Mouse (Mus musculus) intestine, postnatal 0 days (tissue): ENCODE results near the gene Greb1. TPM values are rescaled to one million over a fixed set of nuclear protein-coding genes. Genes with fewer than 3 reads are reported as not detected.

Experiments used
- ATAC-seq: fragments of 200-750 bp; cut with Nextera tagmentation; 2 replicates; pipeline ENCODE4 v1.8.0; 2017; ENCODE audit warnings: mild to moderate bottlenecking, moderate TSS enrichment, moderate library complexity
- H3K27ac ChIP-seq: fragments of 300-500 bp; sonication (generic); 2 replicates; pipeline ENCODE4 v1.5.1; 2014; ENCODE audit warnings: mild to moderate bottlenecking, low read depth, low read length, moderate library complexity
- H3K27me3 ChIP-seq: fragments of 300-500 bp; sonication (generic); replicated peaks from 2 replicates; pipeline ENCODE4 v1.6.1; 2014; ENCODE audit warnings: low read length, mixed read lengths; ENCODE audit not compliant: control insufficient read depth, insufficient read depth
- H3K36me3 ChIP-seq: fragments of 300-500 bp; sonication (generic); 2 replicates; pipeline ENCODE4 v1.6.1; 2014; ENCODE audit warnings: mild to moderate bottlenecking, moderate library complexity; ENCODE audit not compliant: control insufficient read depth, insufficient read depth
- H3K4me1 ChIP-seq: fragments of 300-500 bp; sonication (generic); replicated peaks from 2 replicates; pipeline ENCODE4 v1.6.1; 2014; ENCODE audit warnings: antibody characterized with exemption, low read length, mixed read lengths; ENCODE audit not compliant: control insufficient read depth, insufficient read depth
- H3K4me2 ChIP-seq: fragments of 300-500 bp; sonication (generic); replicated peaks from 2 replicates; pipeline ENCODE4 v1.6.1; 2014; ENCODE audit warnings: low read depth, mild to moderate bottlenecking, moderate library complexity
- H3K4me3 ChIP-seq: fragments of 300-500 bp; sonication (generic); 2 replicates; pipeline ENCODE4 v1.5.1; 2014; ENCODE audit warnings: low read depth, low read length
- H3K9ac ChIP-seq: fragments of 300-500 bp; sonication (generic); 2 replicates; pipeline ENCODE4 v1.6.1; 2014; ENCODE audit warnings: mild to moderate bottlenecking, low read depth, low read length
- H3K9me3 ChIP-seq: fragments of 300-500 bp; sonication (generic); 2 replicates; pipeline ENCODE4 v1.6.1; 2016; ENCODE audit warnings: mixed run types; ENCODE audit not compliant: control insufficient read depth
- CTCF ChIP-seq: sonication (generic); IDR thresholded peaks from 2 replicates; pipeline ENCODE4 v1.5.1; 2016; ENCODE audit warnings: low read depth, mild to moderate bottlenecking, control low read depth, antibody characterized with exemption, moderate library complexity
- WGBS: fragments of 180-500 bp; shearing (Covaris S2); extraction: QIAGEN DNeasy Blood & Tissue Kit; methylation state at CpG from one replicate; pipeline ENCODE4 v1.1.7; 2014; 5-methylcytosine and 5-hydroxymethylcytosine counted together
- polyA plus RNA-seq: library from polyadenylated mRNA; unstranded; fragments of >200 nt; fragmentation: Nextera tagmentation; extraction: Ambion mirVana; gene quantifications from 2 replicates; pipeline ENCODE4 v1.2.1, GENCODE M21; 2015

Gene Greb1
- polyA plus RNA-seq, 1 experiment from 2014 or later: 3.4 TPM

DNA sequence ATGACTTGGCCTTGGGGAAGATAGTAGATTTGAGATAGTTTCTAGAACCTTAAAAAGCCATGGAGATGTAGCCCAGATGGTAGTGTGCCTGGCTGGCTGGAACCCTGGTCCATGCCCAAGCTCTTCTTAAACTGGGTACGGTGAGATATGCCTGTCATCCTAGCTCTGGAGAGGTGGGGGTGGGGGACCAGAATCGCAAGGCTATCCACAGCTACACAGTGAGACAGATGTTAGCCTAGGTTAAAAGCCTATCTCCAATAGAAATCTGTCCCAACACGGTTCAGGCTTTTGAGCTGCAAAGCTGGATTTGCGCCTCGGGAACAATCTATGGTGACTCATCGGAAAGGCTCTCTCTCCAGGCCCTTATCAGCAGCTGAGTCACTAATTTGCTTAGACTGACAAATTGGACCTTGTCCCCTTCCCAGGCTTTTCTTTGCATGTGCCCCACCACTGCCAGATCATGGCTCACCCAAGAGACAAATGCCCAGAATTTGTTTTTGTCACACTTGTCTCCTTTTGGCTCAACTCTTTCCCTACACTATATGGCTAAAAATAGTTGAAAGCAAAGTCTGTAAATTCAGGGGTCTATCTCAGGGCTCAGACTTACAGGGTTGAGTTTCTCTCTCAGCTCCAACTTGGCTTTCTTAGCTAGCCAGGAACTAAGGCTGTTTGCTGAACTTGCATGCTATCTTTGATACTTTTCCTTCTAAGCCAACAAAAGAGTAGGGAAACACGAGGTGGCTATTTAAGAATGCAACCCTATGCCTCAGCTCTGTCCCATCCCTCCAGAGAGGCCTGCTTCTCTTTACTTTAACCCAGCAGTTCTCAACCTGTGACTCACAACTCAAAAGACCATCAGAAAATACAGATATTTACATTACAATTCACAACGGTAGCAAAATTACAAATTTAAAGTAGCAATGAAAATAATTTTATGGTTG is 40.4 kb upstream of the Greb1 start:
- no peaks in the 10 kb centered on the region for H3K36me3 ChIP-seq
- no peak for TF ChIP-seq CTCF
- ATAC-seq: peak; percentile 94
- no peaks in the 10 kb centered on the region for H3K27me3 ChIP-seq
- H3K9ac ChIP-seq: no peak overlapping the region
- peak overlapping the region; percentile 71 for H3K27ac ChIP-seq
- 26% methylated on average over 8 of the region's 8 CpGs for WGBS
- 0 out of 2 replicates have a peak, but pooled peaks cover 3% of the 10 kb centered on the region for H3K4me1 ChIP-seq
- H3K4me2 ChIP-seq: no peak overlapping the region
- H3K4me3 ChIP-seq: no peak overlapping the region
- 0 out of 2 replicates have a peak, but pooled peaks cover 3% of the 10 kb centered on the region for H3K9me3 ChIP-seq

DNA sequence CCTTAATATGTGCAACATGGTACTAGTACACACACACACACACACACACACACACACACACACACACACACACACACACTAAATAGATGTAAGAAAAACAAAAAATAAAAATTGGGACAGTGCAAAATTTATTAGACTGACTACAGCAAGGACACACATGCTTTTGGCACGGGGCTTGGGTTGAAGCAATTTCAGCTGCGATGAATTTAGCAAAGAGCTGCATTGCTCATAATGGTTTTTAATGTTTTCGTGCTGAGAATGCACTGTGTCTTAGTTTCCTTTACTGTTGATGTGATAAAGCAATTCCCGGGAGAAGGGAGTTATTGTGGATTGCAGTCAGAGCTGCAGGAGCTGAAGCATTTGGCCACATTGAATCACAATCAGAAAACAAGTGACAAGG is 37.1 kb upstream of the Greb1 start:
- TF ChIP-seq CTCF: no peak
- ATAC-seq: no peak
- H3K4me2 ChIP-seq: no peak overlapping the region
- H3K36me3 ChIP-seq: no peaks in the 10 kb centered on the region
- WGBS: 86% methylated on average over 4 of the region's 4 CpGs
- 0 out of 2 replicates have a peak, but pooled peaks cover 3% of the 10 kb centered on the region for H3K9me3 ChIP-seq
- no peak overlapping the region for H3K27ac ChIP-seq
- no peak overlapping the region for H3K4me3 ChIP-seq
- 0 out of 2 replicates have a peak, but pooled peaks cover 3% of the 10 kb centered on the region for H3K4me1 ChIP-seq
- no peaks in the 10 kb centered on the region for H3K27me3 ChIP-seq
- no peak overlapping the region for H3K9ac ChIP-seq

DNA sequence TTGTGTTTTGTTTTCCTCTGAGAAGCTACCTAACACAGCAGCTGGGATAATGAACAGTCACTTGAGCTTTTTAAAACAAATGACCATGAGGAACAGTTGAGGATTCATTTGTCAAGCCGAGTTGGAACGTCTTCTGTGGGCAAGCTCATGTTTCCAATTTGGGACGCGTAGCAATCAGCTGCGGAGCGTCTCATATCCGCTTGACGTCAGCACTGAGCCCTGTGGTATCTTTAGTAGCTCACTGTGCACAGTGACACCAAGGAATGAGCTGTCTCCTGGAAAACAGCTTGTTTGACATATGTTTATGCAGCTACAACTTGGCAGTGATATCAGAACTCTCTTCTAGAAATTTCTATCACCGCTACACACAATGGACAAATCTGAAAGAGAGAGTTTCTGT is 35.5 kb upstream of the Greb1 start:
- no peaks in the 10 kb centered on the region for H3K27me3 ChIP-seq
- peak; percentile 36 for TF ChIP-seq CTCF
- no peak overlapping the region for H3K9ac ChIP-seq
- H3K4me1 ChIP-seq: no peaks in the 10 kb centered on the region
- 0 out of 2 replicates have a peak, but pooled peaks cover 3% of the 10 kb centered on the region for H3K9me3 ChIP-seq
- no peaks in the 10 kb centered on the region for H3K36me3 ChIP-seq
- no peak for ATAC-seq
- no peak overlapping the region for H3K4me3 ChIP-seq
- H3K4me2 ChIP-seq: no peak overlapping the region
- no peak overlapping the region for H3K27ac ChIP-seq
- 67% methylated on average over 9 of the region's 9 CpGs for WGBS

DNA sequence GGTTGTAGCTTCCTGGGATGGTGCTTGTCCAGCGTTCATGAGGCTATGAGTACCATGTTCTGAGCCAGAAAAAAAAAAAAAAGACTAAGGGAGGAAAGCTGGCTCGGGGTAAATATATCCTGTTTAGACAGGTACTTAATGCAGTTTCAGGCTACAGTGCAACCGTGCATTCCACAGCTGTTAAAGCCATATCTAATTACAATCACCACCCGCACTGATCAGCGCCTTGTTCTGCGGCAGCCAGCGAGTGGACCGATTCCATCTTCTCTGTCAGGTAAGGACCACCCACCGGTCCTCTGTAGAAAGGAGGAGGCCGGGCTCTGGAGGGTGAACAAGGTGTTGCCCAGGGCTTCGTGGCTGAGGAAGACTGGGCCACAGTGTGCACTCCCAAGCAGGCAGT is 34.0 kb upstream of the Greb1 start:
- H3K4me1 ChIP-seq: no peaks in the 10 kb centered on the region
- H3K4me3 ChIP-seq: no peak overlapping the region
- H3K9me3 ChIP-seq: 0 out of 2 replicates have a peak, but pooled peaks cover 3% of the 10 kb centered on the region
- no peak for TF ChIP-seq CTCF
- no peak for ATAC-seq
- H3K36me3 ChIP-seq: no peaks in the 10 kb centered on the region
- no peaks in the 10 kb centered on the region for H3K27me3 ChIP-seq
- 65% methylated on average over 11 of the region's 11 CpGs for WGBS
- H3K4me2 ChIP-seq: no peak overlapping the region
- H3K9ac ChIP-seq: no peak overlapping the region
- no peak overlapping the region for H3K27ac ChIP-seq

DNA sequence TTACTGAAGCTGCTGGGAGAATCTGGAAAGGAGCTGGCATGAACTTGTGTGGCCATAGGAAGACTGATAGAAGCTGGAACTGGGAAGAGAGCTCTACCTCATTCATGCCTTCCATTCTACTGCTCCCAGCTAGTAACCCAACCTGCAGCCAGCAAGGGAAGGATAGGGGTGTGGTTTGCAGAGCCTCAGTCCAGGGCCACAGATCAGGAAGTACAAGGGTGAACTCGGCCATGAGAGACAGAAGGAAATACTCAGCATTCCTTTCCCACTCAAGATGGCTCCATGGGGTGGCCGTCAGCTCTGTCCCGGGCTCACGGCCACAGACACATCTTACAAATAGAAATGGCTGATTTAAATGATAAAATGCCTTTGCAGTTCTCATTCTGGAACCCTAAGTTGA is 30.4 kb upstream of the Greb1 start:
- Histone ChIP-seq H3K36me3 (0 out of 2 replicates have a peak, but pooled peaks cover 4% of the 10 kb centered on the region), H3K4me1 (no peaks in the 10 kb centered on the region), H3K9me3 (no peaks in the 10 kb centered on the region), H3K27ac (no peak overlapping the region), H3K4me2 (no peak overlapping the region), H3K4me3 (no peak overlapping the region), H3K27me3 (no peaks in the 10 kb centered on the region), H3K9ac (no peak overlapping the region)
- no peak for TF ChIP-seq CTCF
- ATAC-seq: peak; percentile 46; the same call in 1 of the 2 replicates
- 46% methylated on average over 4 of the region's 4 CpGs for WGBS

DNA sequence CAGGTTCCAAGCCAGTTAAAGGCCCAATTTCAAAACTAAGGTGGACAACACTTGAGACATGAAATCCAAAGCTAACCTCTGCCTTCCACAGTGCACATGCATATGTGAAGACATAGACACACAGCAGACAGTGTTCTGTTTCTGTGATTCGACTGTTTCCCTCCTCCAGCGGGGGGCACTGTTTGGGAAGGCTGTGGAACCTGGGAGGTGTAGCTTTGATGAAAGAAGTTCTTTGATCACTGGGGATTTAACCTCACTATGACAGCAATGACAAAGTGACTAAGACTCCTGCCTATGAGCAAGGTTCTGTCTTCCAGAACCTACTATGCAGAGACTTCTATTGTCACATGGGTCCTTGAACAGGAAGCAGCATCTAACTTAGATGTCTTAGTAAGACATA is 29.1 kb upstream of the Greb1 start:
- no peak overlapping the region for H3K4me2 ChIP-seq
- no peak overlapping the region for H3K9ac ChIP-seq

More for the DNA sequence above, 29.1 kb upstream of the Greb1 start:
- Histone ChIP-seq H3K9me3 (no peaks in the 10 kb centered on the region), H3K27me3 (no peaks in the 10 kb centered on the region), H3K4me3 (no peak overlapping the region), H3K27ac (no peak overlapping the region), H3K4me1 (no peaks in the 10 kb centered on the region), H3K36me3 (peaks cover 14% of the 10 kb centered on the region)
- peak; percentile 64 for TF ChIP-seq CTCF
- no peak for ATAC-seq
- 93% methylated on average over 2 of the region's 2 CpGs for WGBS
